Mouse (Mus musculus) spleen, postnatal 14 days (tissue): ENCODE measurements around the gene Nfkbib.

ENCODE experiments used
- DNase-seq, 2 experiments: peaks; one replicate each; pipeline ENCODE4 v3.0.0; 2021 to 2022; ENCODE audit warnings: low spot score in 2 of 2

Nfkbib gene

DNA sequence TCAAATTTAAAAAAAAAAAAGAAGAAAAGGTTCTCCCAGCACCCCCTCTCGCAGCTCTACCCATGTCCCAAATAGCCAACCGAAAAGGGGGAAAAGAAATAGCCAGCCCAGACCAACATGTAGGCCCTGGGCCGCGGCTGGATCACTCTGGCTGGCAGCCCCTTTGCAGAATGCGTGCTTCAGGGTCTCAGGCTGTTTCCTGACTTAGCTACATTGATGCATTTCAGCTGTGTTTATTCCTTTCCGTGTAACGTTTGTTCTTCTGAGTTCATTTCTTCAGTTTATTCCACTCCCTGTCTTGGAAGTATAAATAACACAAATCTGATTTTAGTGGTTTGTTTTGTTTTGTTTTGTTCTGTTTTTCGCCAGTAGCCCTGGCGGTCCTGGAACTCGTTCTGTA, 49.6 kb downstream of the Nfkbib start:
- DNase-seq: no peak

DNA sequence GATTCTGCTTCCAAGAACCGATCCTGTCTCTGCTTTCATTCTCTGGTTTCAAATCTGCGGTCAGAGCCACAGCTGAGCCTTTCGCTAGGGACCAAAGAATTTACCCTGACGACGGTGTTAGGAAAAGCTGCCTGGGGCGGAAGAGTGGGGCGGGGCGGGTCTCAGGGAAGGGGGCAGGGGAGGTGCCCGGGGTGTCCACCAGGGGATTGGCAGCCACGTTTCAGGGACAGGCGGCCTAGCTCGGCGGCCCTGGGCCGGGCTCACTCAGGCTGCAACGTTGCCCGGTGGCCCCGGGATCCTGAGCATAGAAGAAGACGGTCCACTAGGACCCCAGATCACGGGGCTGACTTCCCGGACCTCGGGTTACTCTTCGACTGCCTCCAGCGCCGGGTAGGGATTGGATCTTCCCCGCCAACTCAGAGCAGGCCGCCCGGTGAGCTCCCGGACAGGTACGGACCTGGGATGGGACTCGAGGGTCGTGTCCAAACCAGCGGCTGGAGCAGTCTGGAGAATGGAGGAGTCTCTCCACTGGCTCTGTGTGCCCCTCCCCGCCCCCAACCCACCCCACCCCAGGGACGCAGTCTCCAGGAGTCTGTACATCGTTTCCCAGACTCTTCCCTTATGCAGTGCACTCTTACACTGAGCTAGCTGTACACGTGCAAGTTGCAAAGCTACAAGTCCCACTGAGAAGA, 50.6 kb downstream of the Nfkbib start, which contains the start of gene Fbxo17:
Fbxo17 (plus strand) TSS at position 215 of the 692 bp plus-strand sequence.
- no peak for DNase-seq

DNA sequence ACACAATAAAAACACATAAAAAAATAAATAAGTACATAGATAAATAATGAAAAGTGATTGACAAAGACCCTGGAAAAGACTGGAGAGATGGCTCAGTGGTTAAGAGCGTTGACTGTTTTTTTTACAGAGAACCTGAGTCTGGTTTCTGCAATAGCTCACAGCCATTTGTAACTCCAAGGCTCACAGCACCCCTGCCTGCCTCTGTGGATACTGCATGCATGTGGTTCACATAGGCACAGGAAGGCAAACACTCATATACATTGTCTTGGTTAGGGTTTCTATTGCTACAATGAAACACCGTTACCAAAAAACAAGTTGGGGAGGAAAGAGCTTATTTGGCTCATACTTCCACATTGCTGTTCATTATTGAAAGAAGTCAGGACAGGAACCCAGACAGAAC, 51.7 kb downstream of the Nfkbib start:
- DNase-seq: no peak

- no peak for DNase-seq
Measured at GRCm38 (mm10) chr7:28714667-28715066, 52.6 kb downstream of the Nfkbib start.

DNA sequence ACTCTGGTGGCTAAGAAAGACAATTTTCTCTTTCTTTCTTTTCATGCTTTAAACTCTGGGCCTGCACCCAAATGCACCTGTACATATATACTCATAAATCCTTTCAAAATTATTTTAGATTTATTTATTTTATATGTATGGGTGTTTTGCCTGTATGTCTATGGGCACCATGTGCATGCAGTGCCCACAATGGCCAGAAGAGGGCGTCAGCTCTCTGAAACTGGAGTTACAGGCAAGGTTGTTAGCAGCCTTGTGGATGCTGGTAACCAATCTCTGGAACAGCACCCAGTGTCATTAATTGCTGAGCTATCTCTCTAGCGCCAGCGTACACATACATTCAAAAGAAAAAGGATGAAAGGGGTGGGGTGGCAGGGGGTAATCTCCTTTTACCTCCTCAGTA, 56.4 kb downstream of the Nfkbib start:
- DNase-seq: no peak

DNA sequence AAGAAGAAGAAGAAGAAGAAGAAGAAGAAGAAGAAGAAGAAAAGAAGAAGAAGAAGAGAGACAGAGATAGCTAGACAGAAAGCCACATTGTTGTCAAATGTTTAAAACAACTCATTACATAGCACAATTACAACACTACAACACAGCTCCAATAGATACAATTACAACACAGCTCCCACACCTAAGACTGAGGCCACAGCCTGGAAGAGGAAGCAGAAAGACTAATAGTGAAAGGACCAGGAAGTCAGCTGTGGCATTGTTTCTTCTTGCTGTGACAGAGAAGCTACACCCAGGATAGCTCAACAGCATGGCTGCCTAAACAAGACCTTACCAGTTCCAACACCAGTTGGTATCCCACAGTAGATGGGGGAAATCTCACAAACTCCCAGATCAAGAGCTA, 57.9 kb downstream of the Nfkbib start:
- no peak for DNase-seq
